Mouse (Mus musculus) myocyte (in vitro differentiated cells): ENCODE results near the gene Zfp952.

Experiments used
- E2F4 ChIP-seq: IDR thresholded peaks from one replicate; pipeline ENCODE4 v1.6.1; 2011; ENCODE audit warnings: mild to moderate bottlenecking, control low read depth, moderate library complexity; ENCODE audit not compliant: insufficient read depth
- MAX ChIP-seq: IDR thresholded peaks from one replicate; pipeline ENCODE4 v1.6.1; 2011; ENCODE audit warnings: low read depth, mild to moderate bottlenecking, control low read depth
- MYOD1 ChIP-seq, 3 experiments: IDR thresholded peaks; one replicate each; pipeline ENCODE4 v1.6.1; 2011; ENCODE audit warnings: control low read depth in 2 of 3, low read depth in 2 of 3, mild to moderate bottlenecking in 2 of 3, moderate library complexity in 1 of 3; ENCODE audit not compliant: insufficient read length in 2 of 3, control insufficient read depth in 1 of 3
- POLR2A ChIP-seq: IDR thresholded peaks from one replicate; pipeline ENCODE4 v1.6.1; 2011; ENCODE audit warnings: low read depth, mild to moderate bottlenecking, control low read depth, moderate library complexity; ENCODE audit not compliant: insufficient read length
- POLR2AphosphoS2 ChIP-seq: IDR thresholded peaks from one replicate; pipeline ENCODE4 v1.6.1; 2011; ENCODE audit warnings: low read depth, control low read depth; ENCODE audit not compliant: insufficient read length
- SRF ChIP-seq: IDR thresholded peaks from one replicate; pipeline ENCODE4 v1.6.1; 2011; ENCODE audit warnings: low read depth; ENCODE audit not compliant: control insufficient read depth, insufficient read length

DNA sequence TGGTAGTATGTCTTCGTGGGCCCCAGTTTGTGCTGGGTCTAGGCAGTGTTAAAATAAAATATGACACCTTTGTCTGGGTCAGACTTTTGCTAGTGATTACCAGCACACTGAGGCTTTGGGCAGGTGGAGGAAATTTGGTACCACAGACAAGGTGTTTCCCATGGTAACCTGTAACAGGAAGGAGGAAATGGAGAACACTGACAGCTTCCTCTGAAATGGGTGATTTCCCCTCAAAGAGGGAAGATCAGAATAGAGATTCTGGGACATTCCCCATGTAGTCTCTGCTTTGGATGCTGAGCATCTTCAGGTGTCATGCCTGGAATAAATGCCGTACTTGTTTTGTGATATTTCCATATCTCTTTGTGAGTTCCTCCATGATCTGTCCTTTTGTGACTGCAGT lies 5.6 kb downstream of the Zfp952 start:
- TF ChIP-seq POLR2AphosphoS2 (no peak), MYOD1 (IDR thresholded peaks at IDR 0.05; ENCODE audit: control insufficient read depth in 1 of 3, insufficient read length in 2 of 3, low read depth in 2 of 3) (no peak), SRF (no peak), POLR2A (no peak), E2F4 (no peak), MAX (no peak)
